Mouse (Mus musculus) cortical plate, adult 2 months (tissue): ENCODE measurements around the gene Igdcc3. TPM values are rescaled to one million over a fixed set of nuclear protein-coding genes. Genes with fewer than 3 reads are reported as not detected.

Experiments
- H3K27ac ChIP-seq: fragments of 200-500 bp; 2 replicates; pipeline ENCODE4 v1.5.1; 2012; ENCODE audit warnings: low read length, control low read depth, inconsistent platforms; ENCODE audit not compliant: insufficient read depth
- H3K4me1 ChIP-seq: fragments of 200-500 bp; 2 replicates; pipeline ENCODE4 v1.6.1; 2011; ENCODE audit warnings: low read length; ENCODE audit not compliant: control insufficient read depth, insufficient read depth
- H3K4me3 ChIP-seq: fragments of 200-500 bp; 2 replicates; pipeline ENCODE4 v1.5.1; 2011; ENCODE audit warnings: mild to moderate bottlenecking, low read length, control low read depth; ENCODE audit not compliant: insufficient read depth
- CTCF ChIP-seq: fragments of 200-500 bp; IDR thresholded peaks from 2 replicates; pipeline ENCODE4 v1.5.1; 2011; ENCODE audit warnings: mild to moderate bottlenecking, control low read depth, low read length; ENCODE audit not compliant: insufficient read depth; ENCODE audit errors: extremely low read depth
- POLR2A ChIP-seq: fragments of 200-500 bp; IDR thresholded peaks from 2 replicates; pipeline ENCODE4 v1.6.1; 2011; ENCODE audit warnings: mild to moderate bottlenecking, low read length, control low read depth; ENCODE audit not compliant: insufficient read depth; ENCODE audit errors: extremely low read depth
- polyA plus RNA-seq: library from polyadenylated mRNA; depleted of rRNA; stranded (reverse); fragments of >200 nt; gene quantifications from 2 replicates; pipeline ENCODE4 v1.2.3, GENCODE M21; 2012

Gene Igdcc3
- polyA plus RNA-seq, 1 experiment: 1.3 TPM

- H3K27ac ChIP-seq: no peak overlapping the region
- H3K4me3 ChIP-seq: no peak overlapping the region
- no peak for TF ChIP-seq POLR2A
- no peak for TF ChIP-seq CTCF
- H3K4me1 ChIP-seq: no peaks in the 10 kb centered on the region
Measured at GRCm38 (mm10) chr9:65131717-65132116, 9.3 kb upstream of the Igdcc3 start.

DNA sequence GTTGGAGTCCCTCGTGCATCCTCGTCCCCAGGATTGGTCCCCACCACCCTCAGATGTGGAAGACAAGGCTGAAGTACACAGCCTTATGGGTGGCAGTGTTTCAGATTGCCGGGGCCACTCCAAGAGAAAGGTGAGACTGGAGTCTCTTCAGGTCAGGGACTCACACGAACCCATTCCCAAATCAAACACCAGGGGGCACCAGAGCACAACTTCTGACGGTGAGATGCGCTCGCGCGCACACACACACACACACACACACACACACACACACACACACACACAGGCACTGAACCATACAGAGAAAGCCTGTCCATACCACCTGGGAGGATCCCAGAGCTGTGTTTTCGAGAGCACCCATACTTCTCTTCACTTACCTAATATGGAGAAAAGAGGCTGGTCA lies 7.2 kb upstream of the Igdcc3 start:
- Histone ChIP-seq H3K27ac (no peak overlapping the region), H3K4me1 (no peaks in the 10 kb centered on the region), H3K4me3 (no peak overlapping the region)
- TF ChIP-seq CTCF (peak; percentile 79), POLR2A (no peak)

DNA sequence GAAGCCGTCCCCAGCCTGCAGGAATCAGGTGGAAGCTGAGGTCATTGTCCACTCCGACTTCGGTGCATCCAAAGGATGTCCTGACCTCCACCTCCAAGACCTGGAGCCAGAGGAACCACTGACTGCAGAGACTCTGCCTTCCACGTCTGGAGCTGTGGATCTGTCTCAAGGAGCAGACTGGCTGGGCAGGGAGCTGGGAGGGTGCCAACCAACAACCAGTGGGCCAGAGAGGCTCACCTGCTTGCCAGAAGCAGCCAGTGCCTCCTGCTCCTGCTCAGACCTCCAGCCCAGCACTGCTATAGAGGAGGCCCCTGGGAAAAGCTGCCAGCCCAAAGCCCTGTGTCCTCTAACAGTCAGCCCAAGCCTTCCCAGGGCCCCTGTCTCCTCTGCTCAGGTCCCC lies 5.9 kb upstream of the Igdcc3 start:
- no peak overlapping the region for H3K4me3 ChIP-seq
- TF ChIP-seq CTCF: no peak
- no peak for TF ChIP-seq POLR2A
- H3K27ac ChIP-seq: no peak overlapping the region
- H3K4me1 ChIP-seq: no peaks in the 10 kb centered on the region

- no peak overlapping the region for H3K27ac ChIP-seq
- TF ChIP-seq POLR2A: no peak
- TF ChIP-seq CTCF: no peak
- H3K4me1 ChIP-seq: no peaks in the 10 kb centered on the region
- H3K4me3 ChIP-seq: peak overlapping the region; percentile 60
Measured at GRCm38 (mm10) chr9:65140491-65140890, 498 bp upstream of the Igdcc3 start.

- Histone ChIP-seq H3K4me1 (no peaks in the 10 kb centered on the region), H3K4me3 (peak overlapping the region; percentile 60), H3K27ac (no peak overlapping the region)
- no peak for TF ChIP-seq CTCF
- no peak for TF ChIP-seq POLR2A
Measured at GRCm38 (mm10) chr9:65141306-65141975, 452 bp downstream of the Igdcc3 start.

- no peaks in the 10 kb centered on the region for H3K4me1 ChIP-seq
- H3K27ac ChIP-seq: no peak overlapping the region
- peak overlapping the region; percentile 60 for H3K4me3 ChIP-seq
- TF ChIP-seq CTCF: no peak
- TF ChIP-seq POLR2A: no peak
Measured at GRCm38 (mm10) chr9:65141976-65142318, 958 bp downstream of the Igdcc3 start.

DNA sequence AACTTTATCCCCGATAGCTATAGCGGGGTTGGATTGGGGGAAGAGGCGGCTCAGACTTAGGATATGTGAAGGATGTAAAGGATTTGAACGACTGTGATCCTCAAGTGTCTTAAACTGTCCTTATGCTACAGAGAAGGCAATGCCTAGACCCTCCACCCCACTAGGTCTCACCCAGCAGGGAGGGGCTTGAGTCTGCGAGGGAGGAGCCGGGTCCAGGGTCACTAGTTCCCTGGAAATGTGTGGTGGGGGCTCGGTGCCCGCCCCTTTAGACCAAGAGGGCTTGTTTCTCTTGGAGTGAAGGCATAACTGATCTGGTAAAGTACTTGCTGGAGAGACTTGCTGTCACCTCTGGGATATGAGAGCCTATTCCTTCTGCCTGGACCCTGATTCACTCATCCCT lies 1.4 kb downstream of the Igdcc3 start:
- H3K4me1 ChIP-seq: no peaks in the 10 kb centered on the region
- no peak for TF ChIP-seq CTCF
- no peak for TF ChIP-seq POLR2A
- no peak overlapping the region for H3K27ac ChIP-seq

GRCm38 (mm10) chr9:65146001-65146400 lies 5.0 kb downstream of the Igdcc3 start:
- H3K4me1 ChIP-seq: no peaks in the 10 kb centered on the region
- no peak overlapping the region for H3K4me3 ChIP-seq
- TF ChIP-seq CTCF (no peak), POLR2A (no peak)
- no peak overlapping the region for H3K27ac ChIP-seq

More for the DNA sequence above, 1.4 kb downstream of the Igdcc3 start:
- peak overlapping the region; percentile 60; the same call in 1 of the 2 replicates for H3K4me3 ChIP-seq

DNA sequence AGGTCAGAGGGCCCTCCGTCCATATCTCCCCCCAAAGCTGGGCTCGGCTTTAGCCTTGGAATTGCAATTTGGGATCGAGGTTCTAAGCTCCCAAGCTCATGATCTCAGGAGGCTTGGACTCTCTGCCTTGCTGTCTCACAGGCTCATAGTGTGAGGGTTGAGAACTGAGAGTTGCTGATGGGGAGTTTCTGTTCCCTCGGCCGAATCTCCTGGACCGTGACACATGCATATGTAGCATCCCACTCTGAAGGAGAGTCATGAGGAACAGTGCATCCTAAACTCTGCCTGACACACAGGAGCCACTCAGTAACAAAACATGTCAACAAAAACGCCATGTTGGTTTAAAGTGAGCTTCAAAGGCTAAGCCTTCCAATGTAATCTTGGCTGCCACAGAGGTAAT lies 7.5 kb downstream of the Igdcc3 start:
- Histone ChIP-seq H3K4me3 (no peak overlapping the region), H3K4me1 (no peaks in the 10 kb centered on the region), H3K27ac (no peak overlapping the region)
- no peak for TF ChIP-seq POLR2A
- no peak for TF ChIP-seq CTCF

GRCm38 (mm10) chr9:65152711-65153330 lies 11.8 kb downstream of the Igdcc3 start:
- no peak for TF ChIP-seq POLR2A
- TF ChIP-seq CTCF: no peak
- no peak overlapping the region for H3K27ac ChIP-seq
- H3K4me3 ChIP-seq: no peak overlapping the region
- no peaks in the 10 kb centered on the region for H3K4me1 ChIP-seq

DNA sequence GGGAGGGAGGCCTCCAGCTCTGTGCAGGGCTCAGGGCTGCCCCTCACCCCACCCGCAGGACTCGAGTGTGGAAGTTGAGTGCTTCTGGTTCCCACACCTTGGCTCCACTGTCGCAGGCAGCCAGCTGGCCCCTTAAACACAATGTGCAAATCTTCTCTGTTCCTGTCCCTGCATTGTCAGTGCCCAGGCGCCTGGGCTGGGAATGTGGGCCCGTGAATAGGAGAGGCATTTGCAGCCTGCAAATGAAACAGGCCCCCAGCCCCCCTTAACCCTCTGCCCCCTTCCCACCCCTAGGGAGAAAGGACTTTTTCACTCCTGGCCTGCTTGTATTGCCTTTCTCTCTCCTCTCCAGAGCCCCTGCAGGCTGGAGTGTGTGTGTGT lies 12.3 kb downstream of the Igdcc3 start:
- Histone ChIP-seq H3K27ac (no peak overlapping the region), H3K4me3 (no peak overlapping the region), H3K4me1 (no peaks in the 10 kb centered on the region)
- TF ChIP-seq POLR2A: no peak
- no peak for TF ChIP-seq CTCF
